Mouse (Mus musculus) lung, postnatal 0 days (tissue): ENCODE measurements at regions not wholly inside any gene's neighbourhood (a gene's known extent, or its start where the extent isn't known, plus 50 kb on each side); places are given as distances from the start of the nearest gene placed in this dataset.

Source experiments
- ATAC-seq: fragments of 200-750 bp; cut with Nextera tagmentation; 2 replicates; pipeline ENCODE4 v1.8.0; 2017; ENCODE audit warnings: moderate library complexity
- DNase-seq: peaks from one replicate; pipeline ENCODE4 v3.0.0-alpha.2; 2016; ENCODE audit warnings: low spot score
- H3K27ac ChIP-seq: fragments of 300-500 bp; sonication (generic); 2 replicates; pipeline ENCODE4 v1.5.1; 2014; ENCODE audit warnings: antibody characterized with exemption, mild to moderate bottlenecking, low read length, mixed read lengths
- H3K27me3 ChIP-seq: fragments of 300-500 bp; sonication (generic); replicated peaks from 2 replicates; pipeline ENCODE4 v1.6.1; 2014; ENCODE audit warnings: low read length, mixed read lengths; ENCODE audit not compliant: insufficient read depth
- H3K36me3 ChIP-seq: fragments of 300-500 bp; sonication (generic); 2 replicates; pipeline ENCODE4 v1.6.1; 2014; ENCODE audit warnings: low read length, mixed read lengths; ENCODE audit not compliant: insufficient read depth
- H3K4me1 ChIP-seq: fragments of 300-500 bp; sonication (generic); 2 replicates; pipeline ENCODE4 v1.6.1; 2014; ENCODE audit warnings: antibody characterized with exemption, low read depth, low read length, mixed read lengths; ENCODE audit not compliant: insufficient read depth
- H3K4me2 ChIP-seq: fragments of 300-500 bp; sonication (generic); replicated peaks from 2 replicates; pipeline ENCODE4 v1.6.1; 2014; ENCODE audit warnings: low read depth, mild to moderate bottlenecking, low read length, moderate library complexity, mixed read lengths
- H3K4me3 ChIP-seq: fragments of 300-500 bp; sonication (generic); 2 replicates; pipeline ENCODE4 v1.5.1; 2014; ENCODE audit warnings: low read depth, low read length
- H3K9ac ChIP-seq: fragments of 300-500 bp; sonication (generic); replicated peaks from 2 replicates; pipeline ENCODE4 v1.6.1; 2014; ENCODE audit warnings: low read depth, mild to moderate bottlenecking
- H3K9me3 ChIP-seq: fragments of 300-500 bp; sonication (generic); 2 replicates; pipeline ENCODE4 v1.6.1; 2016; ENCODE audit warnings: low read length, mixed read lengths
- CTCF ChIP-seq: IDR thresholded peaks from 2 replicates; pipeline ENCODE4 v1.5.1; 2016; ENCODE audit warnings: antibody characterized with exemption, mild to moderate bottlenecking
- EP300 ChIP-seq: IDR thresholded peaks from 2 replicates; pipeline ENCODE4 v1.6.1; 2016; ENCODE audit warnings: antibody characterized with exemption, mild to moderate bottlenecking, control low read depth
- WGBS: fragments of 180-500 bp; shearing (Covaris S2); extraction: QIAGEN DNeasy Blood & Tissue Kit; methylation state at CpG from one replicate; pipeline ENCODE4 v1.1.7; 2014; 5-methylcytosine and 5-hydroxymethylcytosine counted together

DNA sequence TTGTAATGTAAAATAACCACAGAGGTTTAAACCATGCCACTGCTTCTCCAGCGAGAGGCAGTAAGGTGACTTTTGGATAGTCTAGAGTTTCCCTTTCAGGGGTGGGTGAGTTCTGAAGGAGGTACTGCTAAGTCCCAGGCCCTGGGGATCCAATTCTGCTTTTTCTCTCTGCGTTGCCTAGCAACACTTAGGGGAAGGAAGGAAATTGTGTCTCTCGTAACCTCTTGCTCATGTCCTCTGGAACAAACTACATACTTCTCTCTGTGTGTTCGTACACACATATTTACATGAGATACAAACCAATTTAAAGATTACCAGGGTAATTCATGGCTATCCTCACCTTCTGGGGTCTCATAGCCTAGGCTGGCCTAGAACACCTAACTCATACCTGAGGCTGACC, 118.7 kb upstream of the Mrps10 start:
- DNase-seq (peak; percentile 47), ATAC-seq (peak; percentile 23; the same call in 1 of the 2 replicates)
- no peaks in the 10 kb centered on the region for H3K36me3 ChIP-seq
- H3K4me1 ChIP-seq: no peaks in the 10 kb centered on the region; the same call in 1 of the 2 replicates
- H3K9me3 ChIP-seq: no peaks in the 10 kb centered on the region
- H3K4me3 ChIP-seq: no peak overlapping the region
- no peak overlapping the region for H3K4me2 ChIP-seq
- H3K9ac ChIP-seq: no peak overlapping the region
- TF ChIP-seq EP300: no peak
- H3K27me3 ChIP-seq: no peaks in the 10 kb centered on the region
- WGBS: 79% methylated on average over 4 of the region's 4 CpGs
- no peak overlapping the region for H3K27ac ChIP-seq

DNA sequence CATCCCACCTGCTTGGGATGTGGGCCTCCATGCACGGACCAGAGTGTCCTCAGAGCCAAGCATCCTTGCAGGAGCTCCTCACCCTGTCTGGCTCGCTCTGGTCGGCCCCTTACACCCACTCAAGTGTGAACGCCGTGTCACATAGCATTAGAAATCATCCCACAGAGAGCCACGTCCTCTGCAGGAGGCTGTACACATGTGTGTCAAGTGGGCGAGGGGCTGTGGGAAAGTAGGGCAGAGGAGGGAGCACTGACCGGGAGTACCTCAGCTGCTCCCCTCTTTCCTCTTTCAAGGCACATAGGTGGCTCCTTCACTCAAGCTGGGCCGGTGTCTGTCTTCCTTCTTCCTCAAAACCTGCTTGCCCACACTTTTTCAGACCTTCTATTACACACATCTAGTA, 119.5 kb upstream of the Mrps10 start:
- 82% methylated on average over 9 of the region's 9 CpGs for WGBS
- no peak for TF ChIP-seq CTCF

DNA sequence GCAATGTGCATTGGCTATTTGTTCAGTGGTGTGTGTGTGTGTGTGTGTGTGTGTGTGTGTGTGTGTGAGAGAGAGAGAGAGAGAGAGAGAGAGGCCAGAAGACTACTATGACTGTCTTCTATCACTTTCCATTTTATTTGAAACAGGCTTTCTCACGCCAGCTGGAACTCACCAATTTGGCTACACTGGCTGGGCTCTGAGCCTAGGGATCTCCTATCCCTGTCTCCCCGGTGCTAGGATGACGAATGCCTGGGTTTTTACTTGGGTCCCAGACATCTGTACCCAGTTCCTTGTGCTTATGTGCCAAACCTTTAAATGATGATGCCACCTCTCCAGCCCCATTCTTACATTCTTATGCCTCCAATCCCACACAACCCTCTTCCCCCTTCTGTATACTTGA, 120.6 kb upstream of the Mrps10 start:
- Histone ChIP-seq H3K4me2 (no peak overlapping the region), H3K27me3 (no peaks in the 10 kb centered on the region), H3K4me3 (no peak overlapping the region), H3K9me3 (no peaks in the 10 kb centered on the region), H3K27ac (no peak overlapping the region), H3K4me1 (no peaks in the 10 kb centered on the region; the same call in 1 of the 2 replicates), H3K36me3 (no peaks in the 10 kb centered on the region), H3K9ac (no peak overlapping the region)
- DNase-seq (no peak), ATAC-seq (peak; percentile 17; the same call in 1 of the 2 replicates)
- TF ChIP-seq CTCF: no peak
- no peak for TF ChIP-seq EP300
- 73% methylated on average over 3 of the region's 3 CpGs for WGBS

More for the DNA sequence above, 119.5 kb upstream of the Mrps10 start:
- no peaks in the 10 kb centered on the region for H3K27me3 ChIP-seq
- no peak overlapping the region for H3K9ac ChIP-seq
- no peak overlapping the region for H3K27ac ChIP-seq
- DNase-seq (no peak), ATAC-seq (no peak)
- H3K4me1 ChIP-seq: no peaks in the 10 kb centered on the region; the same call in 1 of the 2 replicates
- no peak overlapping the region for H3K4me3 ChIP-seq
- no peaks in the 10 kb centered on the region for H3K9me3 ChIP-seq
- no peak overlapping the region for H3K4me2 ChIP-seq
- no peaks in the 10 kb centered on the region for H3K36me3 ChIP-seq

DNA sequence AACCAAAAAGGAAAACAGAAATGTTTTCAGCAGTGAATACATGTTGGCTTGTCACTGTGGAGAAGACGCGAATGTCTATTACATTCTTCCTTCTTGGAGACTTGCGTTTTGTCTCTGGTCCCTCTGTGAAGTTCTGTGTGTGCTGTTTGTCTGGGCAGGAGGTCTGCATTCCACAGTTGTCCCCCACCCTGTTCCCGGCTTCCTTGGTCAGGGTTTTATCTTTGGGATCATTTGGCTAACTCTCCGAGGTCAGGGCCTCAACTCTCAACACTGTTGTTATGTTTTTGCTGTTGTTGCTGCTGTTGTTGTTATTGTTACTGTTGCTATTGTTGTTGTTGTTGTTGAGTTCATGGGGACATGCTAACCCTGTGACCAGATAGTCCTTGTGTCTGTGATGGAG, 121.2 kb upstream of the Mrps10 start:
- no peak for TF ChIP-seq EP300
- TF ChIP-seq CTCF: no peak
- Histone ChIP-seq H3K4me1 (no peaks in the 10 kb centered on the region; the same call in 1 of the 2 replicates), H3K4me2 (no peak overlapping the region), H3K9ac (no peak overlapping the region), H3K36me3 (no peaks in the 10 kb centered on the region), H3K27me3 (no peaks in the 10 kb centered on the region), H3K27ac (no peak overlapping the region), H3K9me3 (no peaks in the 10 kb centered on the region), H3K4me3 (no peak overlapping the region)
- 65% methylated on average over 5 of the region's 5 CpGs for WGBS
- ATAC-seq (peak; percentile 16; the same call in 1 of the 2 replicates), DNase-seq (no peak)

DNA sequence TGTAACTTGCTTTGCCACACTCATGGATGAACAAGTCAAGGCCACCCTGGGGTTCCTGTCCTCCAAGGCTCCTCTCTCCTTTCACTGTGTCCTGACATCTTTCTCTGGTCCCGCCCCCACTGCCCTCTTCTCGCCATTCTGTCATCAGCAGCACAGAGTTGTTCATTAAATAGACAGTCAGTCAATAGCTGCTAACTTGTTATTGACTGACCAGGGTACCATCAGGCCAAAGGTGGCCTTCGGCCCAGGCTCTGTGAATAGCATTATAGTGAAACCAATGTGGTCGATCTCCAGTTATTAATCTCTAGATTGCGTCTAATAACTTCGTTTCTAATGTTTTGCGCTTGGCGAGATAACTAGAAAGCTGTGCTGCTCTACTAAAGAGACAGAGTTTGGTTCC, 122.1 kb upstream of the Mrps10 start:
- Histone ChIP-seq H3K4me2 (no peak overlapping the region), H3K4me1 (no peaks in the 10 kb centered on the region; the same call in 1 of the 2 replicates), H3K27me3 (no peaks in the 10 kb centered on the region), H3K36me3 (no peaks in the 10 kb centered on the region), H3K9me3 (no peaks in the 10 kb centered on the region), H3K9ac (no peak overlapping the region), H3K27ac (no peak overlapping the region), H3K4me3 (no peak overlapping the region)
- ATAC-seq: no peak
- TF ChIP-seq EP300 (no peak), CTCF (no peak)
- WGBS: 92% methylated on average over 8 of the region's 8 CpGs
- DNase-seq: no peak

DNA sequence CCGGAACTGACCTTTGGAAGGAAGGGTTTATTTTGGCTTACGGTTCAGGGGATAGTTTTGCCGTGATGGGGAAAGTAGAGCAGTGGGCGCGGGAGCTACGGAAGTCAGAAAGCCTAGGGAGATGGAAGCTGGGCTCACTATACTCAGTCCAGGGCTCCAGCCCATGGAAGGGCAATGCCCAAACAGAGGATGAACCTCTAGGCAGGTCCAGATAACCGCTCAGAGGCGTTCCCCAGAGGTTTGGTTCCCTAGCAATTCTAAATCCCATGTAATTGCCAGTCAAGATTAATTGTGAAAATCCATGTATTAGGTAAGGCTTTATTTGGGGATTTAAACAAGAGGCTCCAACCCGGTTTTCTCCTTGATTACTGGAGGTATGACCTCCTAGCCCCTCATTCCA, 123.1 kb upstream of the Mrps10 start:
- Histone ChIP-seq H3K36me3 (no peaks in the 10 kb centered on the region), H3K27ac (no peak overlapping the region), H3K4me2 (no peak overlapping the region), H3K27me3 (no peaks in the 10 kb centered on the region), H3K9ac (no peak overlapping the region), H3K4me1 (no peaks in the 10 kb centered on the region; the same call in 1 of the 2 replicates), H3K9me3 (no peaks in the 10 kb centered on the region), H3K4me3 (no peak overlapping the region)
- ATAC-seq (no peak), DNase-seq (no peak)
- WGBS: 94% methylated on average over 9 of the region's 9 CpGs
- no peak for TF ChIP-seq EP300
- TF ChIP-seq CTCF: no peak

DNA sequence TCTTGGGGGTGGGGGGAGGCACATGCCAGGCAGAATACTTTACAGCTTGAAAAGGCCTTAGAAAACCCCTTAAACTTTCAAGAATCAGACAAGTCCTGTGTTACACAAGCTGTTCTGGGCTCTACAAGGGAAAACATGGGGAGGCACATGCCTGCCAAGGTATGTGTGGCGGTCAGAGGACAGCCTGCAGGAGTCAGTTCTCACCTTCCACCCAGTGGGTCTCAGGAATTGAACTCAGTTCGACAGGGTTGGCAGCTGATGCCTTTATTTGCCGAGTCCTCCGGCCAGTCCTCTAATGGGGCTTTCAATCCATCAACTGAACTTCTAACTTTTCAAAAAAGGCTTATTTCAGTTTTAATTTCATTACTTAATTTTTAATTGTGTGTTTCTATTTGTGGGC, 129.6 kb upstream of the Mrps10 start:
- H3K4me3 ChIP-seq: no peak overlapping the region
- H3K36me3 ChIP-seq: peaks cover 7% of the 10 kb centered on the region; the same call in 1 of the 2 replicates
- H3K4me1 ChIP-seq: no peaks in the 10 kb centered on the region
- 86% methylated on average over 4 of the region's 4 CpGs for WGBS
- H3K9me3 ChIP-seq: no peaks in the 10 kb centered on the region
- H3K27me3 ChIP-seq: no peaks in the 10 kb centered on the region
- DNase-seq (no peak), ATAC-seq (no peak)
- TF ChIP-seq CTCF (no peak), EP300 (no peak)
- H3K27ac ChIP-seq: no peak overlapping the region
- no peak overlapping the region for H3K9ac ChIP-seq
- no peak overlapping the region for H3K4me2 ChIP-seq
